Mouse (Mus musculus) embryonic facial prominence, embryonic 13.5 days (tissue): ENCODE data around the gene Ces1a. TPM values are rescaled to one million over a fixed set of nuclear protein-coding genes. Genes with fewer than 3 reads are reported as not detected.

Experiments
- ATAC-seq: fragments of 200-750 bp; cut with Nextera tagmentation; 2 replicates; pipeline ENCODE4 v1.8.0; 2017; ENCODE audit warnings: low read depth; ENCODE audit not compliant: insufficient number of reproducible peaks, insufficient read depth, low FRiP score, low TSS enrichment
- H3K27ac ChIP-seq: fragments of 300-500 bp; sonication (generic); 2 replicates; pipeline ENCODE4 v1.5.1; 2015; ENCODE audit warnings: moderate library complexity, mild to moderate bottlenecking, inconsistent platforms
- H3K27me3 ChIP-seq: fragments of 300-500 bp; sonication (generic); 2 replicates; pipeline ENCODE4 v1.6.1; 2015; ENCODE audit warnings: mild to moderate bottlenecking, inconsistent platforms
- H3K36me3 ChIP-seq: fragments of 300-500 bp; sonication (generic); 2 replicates; pipeline ENCODE4 v1.6.1; 2015; ENCODE audit warnings: mild to moderate bottlenecking, inconsistent platforms
- H3K4me1 ChIP-seq: fragments of 300-500 bp; sonication (generic); 2 replicates; pipeline ENCODE4 v1.6.1; 2015; ENCODE audit warnings: inconsistent platforms
- H3K4me2 ChIP-seq: fragments of 300-500 bp; sonication (generic); 2 replicates; pipeline ENCODE4 v1.6.1; 2015; ENCODE audit warnings: moderate library complexity, mild to moderate bottlenecking, inconsistent platforms
- H3K4me3 ChIP-seq: fragments of 300-500 bp; sonication (generic); 2 replicates; pipeline ENCODE4 v1.5.1; 2015; ENCODE audit warnings: mild to moderate bottlenecking, inconsistent platforms
- H3K9ac ChIP-seq: fragments of 300-500 bp; sonication (generic); 2 replicates; pipeline ENCODE4 v1.6.1; 2015; ENCODE audit warnings: mild to moderate bottlenecking, inconsistent platforms
- H3K9me3 ChIP-seq: fragments of 300-500 bp; sonication (generic); 2 replicates; pipeline ENCODE4 v1.6.1; 2016; ENCODE audit warnings: inconsistent platforms
- WGBS: fragments of 180-500 bp; shearing (Covaris S2); methylation state at CpG from one replicate; pipeline ENCODE4 v1.1.7; 2015; ENCODE audit warnings: mixed read lengths; 5-methylcytosine and 5-hydroxymethylcytosine counted together
- polyA plus RNA-seq: library from polyadenylated mRNA; unstranded; fragments of >200 nt; fragmentation: Nextera tagmentation; extraction: Ambion mirVana; gene quantifications from 2 replicates; pipeline ENCODE4 v1.2.1, GENCODE M21; 2015

The Ces1a gene
- polyA plus RNA-seq, 1 experiment from 2014 or later: 0.25 TPM

GRCm38 (mm10) chr8:93043083-93043482, 4.9 kb downstream of the Ces1a start:
- no peaks in the 10 kb centered on the region for H3K36me3 ChIP-seq
- no peak overlapping the region for H3K9ac ChIP-seq
- H3K27ac ChIP-seq: no peak overlapping the region
- no peaks in the 10 kb centered on the region for H3K27me3 ChIP-seq
- no peak for ATAC-seq
- peaks cover 2% of the 10 kb centered on the region; the same call in 1 of the 2 replicates for H3K4me1 ChIP-seq
- WGBS: 26% methylated on average over 1 of the region's 1 CpGs
- no peak overlapping the region for H3K4me2 ChIP-seq
- H3K4me3 ChIP-seq: no peak overlapping the region
- H3K9me3 ChIP-seq: no peaks in the 10 kb centered on the region

- Histone ChIP-seq H3K9me3 (no peaks in the 10 kb centered on the region), H3K27me3 (no peaks in the 10 kb centered on the region), H3K36me3 (no peaks in the 10 kb centered on the region), H3K4me3 (no peak overlapping the region), H3K9ac (no peak overlapping the region), H3K4me1 (no peaks in the 10 kb centered on the region), H3K4me2 (no peak overlapping the region), H3K27ac (no peak overlapping the region)
- WGBS: 77% methylated on average over 4 of the region's 4 CpGs
- ATAC-seq: no peak
These were observed 7.0 kb downstream of the Ces1a start for GRCm38 (mm10) chr8:93040776-93041567.

- H3K9me3 ChIP-seq: no peaks in the 10 kb centered on the region
- H3K4me2 ChIP-seq: no peak overlapping the region
- no peaks in the 10 kb centered on the region for H3K27me3 ChIP-seq
- H3K4me3 ChIP-seq: no peak overlapping the region
- H3K27ac ChIP-seq: no peak overlapping the region
- H3K4me1 ChIP-seq: no peaks in the 10 kb centered on the region
- WGBS: 70% methylated on average over 2 of the region's 2 CpGs
- no peak overlapping the region for H3K9ac ChIP-seq
- no peaks in the 10 kb centered on the region for H3K36me3 ChIP-seq
- no peak for ATAC-seq
These were observed 7.7 kb downstream of the Ces1a start for GRCm38 (mm10) chr8:93040256-93040655.

GRCm38 (mm10) chr8:93038831-93039230, 9.2 kb downstream of the Ces1a start:
- H3K27me3 ChIP-seq: no peaks in the 10 kb centered on the region
- H3K9ac ChIP-seq: no peak overlapping the region
- ATAC-seq: no peak
- no peak overlapping the region for H3K27ac ChIP-seq
- no peak overlapping the region for H3K4me3 ChIP-seq
- H3K4me2 ChIP-seq: no peak overlapping the region
- no peaks in the 10 kb centered on the region for H3K9me3 ChIP-seq
- 13% methylated on average over 2 of the region's 2 CpGs for WGBS
- H3K4me1 ChIP-seq: no peaks in the 10 kb centered on the region
- H3K36me3 ChIP-seq: no peaks in the 10 kb centered on the region

DNA sequence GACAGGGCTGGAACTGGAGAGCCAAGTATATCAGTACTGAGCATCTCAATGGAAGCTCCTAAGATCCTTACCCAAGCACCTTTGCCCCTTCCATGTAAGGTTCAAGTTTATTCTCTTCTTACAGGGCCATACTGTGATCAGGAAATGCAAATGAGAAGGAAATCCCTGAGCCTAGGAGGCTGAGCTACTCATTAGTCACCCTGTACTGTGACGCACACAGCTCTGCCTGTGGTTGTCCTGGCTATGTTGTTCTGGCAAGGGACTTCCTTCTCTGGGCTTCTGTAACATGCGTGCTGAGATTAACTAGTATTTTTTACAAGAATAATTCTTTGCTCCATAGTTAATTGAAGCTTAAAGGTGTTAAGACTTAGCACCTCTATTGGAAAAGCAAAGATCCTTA, 17.3 kb downstream of the Ces1a start:
- H3K27me3 ChIP-seq: no peaks in the 10 kb centered on the region
- no peak overlapping the region for H3K9ac ChIP-seq
- no peak for ATAC-seq
- 74% methylated on average over 2 of the region's 2 CpGs for WGBS
- H3K4me2 ChIP-seq: no peak overlapping the region
- H3K36me3 ChIP-seq: no peaks in the 10 kb centered on the region
- H3K27ac ChIP-seq: no peak overlapping the region
- H3K4me3 ChIP-seq: no peak overlapping the region
- H3K4me1 ChIP-seq: no peaks in the 10 kb centered on the region
- no peaks in the 10 kb centered on the region for H3K9me3 ChIP-seq

DNA sequence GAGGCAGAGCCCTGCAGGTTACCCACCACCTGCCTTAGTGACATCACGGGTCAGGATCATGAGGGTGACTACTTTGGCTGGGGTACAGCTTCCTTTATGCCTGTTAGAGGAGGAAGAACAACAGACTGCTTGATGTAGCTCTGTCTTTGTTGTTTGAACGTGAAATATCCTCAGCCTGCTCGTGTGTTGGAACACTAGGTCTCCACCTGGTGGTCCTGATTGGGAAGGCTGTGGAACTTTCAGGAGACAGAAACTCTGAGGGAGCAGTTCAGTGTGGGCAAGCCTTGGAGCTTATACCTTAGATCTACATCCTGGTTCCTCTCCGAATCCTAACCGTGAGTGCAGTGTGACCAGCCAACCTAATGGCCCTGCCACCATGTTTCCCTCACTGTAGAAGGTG, 26.3 kb downstream of the Ces1a start:
- Histone ChIP-seq H3K36me3 (no peaks in the 10 kb centered on the region), H3K27ac (no peak overlapping the region), H3K4me1 (no peaks in the 10 kb centered on the region), H3K9ac (no peak overlapping the region), H3K4me2 (no peak overlapping the region), H3K4me3 (no peak overlapping the region), H3K9me3 (no peaks in the 10 kb centered on the region), H3K27me3 (no peaks in the 10 kb centered on the region)
- 68% methylated on average over 5 of the region's 5 CpGs for WGBS
- ATAC-seq: no peak

DNA sequence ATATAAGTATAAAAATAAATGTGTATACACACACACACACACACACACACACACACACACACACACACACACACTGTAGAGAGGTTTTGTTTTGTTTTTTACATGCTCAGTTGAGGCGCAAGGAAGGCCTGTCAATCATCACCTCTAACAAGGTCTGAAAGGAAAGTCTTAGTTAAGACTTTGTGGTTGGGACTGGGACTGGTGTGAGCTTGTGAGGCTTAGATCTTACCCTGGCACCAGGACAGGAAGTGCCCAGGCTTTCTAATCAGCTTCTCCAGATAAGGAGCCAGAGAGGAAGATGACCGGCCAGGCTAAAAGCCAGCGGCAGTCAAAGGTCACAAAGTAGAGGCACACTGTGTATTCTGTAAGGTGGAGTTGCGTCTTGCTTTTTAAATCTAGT, 33.7 kb downstream of the Ces1a start:
- no peak overlapping the region for H3K27ac ChIP-seq
- WGBS: 66% methylated on average over 4 of the region's 4 CpGs
- no peaks in the 10 kb centered on the region for H3K9me3 ChIP-seq
- no peak overlapping the region for H3K9ac ChIP-seq
- H3K4me3 ChIP-seq: no peak overlapping the region
- no peaks in the 10 kb centered on the region for H3K36me3 ChIP-seq
- no peaks in the 10 kb centered on the region for H3K4me1 ChIP-seq
- no peak overlapping the region for H3K4me2 ChIP-seq
- H3K27me3 ChIP-seq: no peaks in the 10 kb centered on the region
- ATAC-seq: no peak

DNA sequence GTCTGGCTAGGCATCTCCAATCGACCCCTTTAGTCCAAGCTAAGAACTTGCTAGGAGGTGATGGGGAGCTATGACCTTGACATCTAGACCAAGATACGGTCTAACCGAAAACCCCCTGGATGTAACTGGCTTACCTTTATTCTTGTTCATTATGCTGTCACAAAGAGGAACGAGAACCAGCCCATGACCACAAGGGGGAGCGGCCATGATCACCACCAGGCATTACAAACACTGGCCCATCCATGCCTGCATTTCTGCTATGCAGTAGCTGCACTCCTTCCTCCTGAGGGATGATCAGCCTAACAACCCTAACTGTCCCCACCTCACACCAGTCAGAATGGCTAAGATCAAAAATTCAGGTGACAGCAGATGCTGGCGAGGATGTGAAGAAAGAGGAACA, 35.8 kb downstream of the Ces1a start:
- Histone ChIP-seq H3K36me3 (no peaks in the 10 kb centered on the region), H3K4me1 (no peaks in the 10 kb centered on the region), H3K9ac (no peak overlapping the region), H3K4me2 (no peak overlapping the region), H3K9me3 (no peaks in the 10 kb centered on the region), H3K27me3 (no peaks in the 10 kb centered on the region), H3K27ac (no peak overlapping the region), H3K4me3 (no peak overlapping the region)
- ATAC-seq: no peak
- WGBS: 79% methylated on average over 6 of the region's 6 CpGs

DNA sequence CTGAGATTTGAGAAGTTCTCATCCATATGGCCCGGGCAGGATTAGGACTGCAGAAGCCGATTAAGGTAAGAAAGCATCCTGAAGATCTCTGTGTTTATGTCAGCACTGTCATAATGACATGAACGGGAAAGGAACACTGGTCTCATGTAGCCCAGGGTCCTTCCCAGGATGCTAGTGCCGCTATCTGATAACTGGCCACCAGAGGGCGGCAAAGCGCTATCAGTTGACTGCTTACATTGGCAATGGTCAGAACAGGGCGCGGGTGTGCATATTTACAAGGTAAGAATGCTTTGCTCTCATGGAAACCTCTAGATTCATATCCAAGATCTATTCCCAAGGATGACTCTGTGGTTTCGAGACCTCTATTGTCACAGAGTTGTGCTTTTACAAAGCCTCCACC, 36.6 kb downstream of the Ces1a start:
- ATAC-seq: no peak
- H3K36me3 ChIP-seq: no peaks in the 10 kb centered on the region
- H3K27ac ChIP-seq: no peak overlapping the region
- H3K9ac ChIP-seq: no peak overlapping the region
- H3K4me1 ChIP-seq: no peaks in the 10 kb centered on the region
- WGBS: 7% methylated on average over 9 of the region's 9 CpGs
- no peak overlapping the region for H3K4me2 ChIP-seq
- H3K4me3 ChIP-seq: no peak overlapping the region
- no peaks in the 10 kb centered on the region for H3K27me3 ChIP-seq
- H3K9me3 ChIP-seq: no peaks in the 10 kb centered on the region

DNA sequence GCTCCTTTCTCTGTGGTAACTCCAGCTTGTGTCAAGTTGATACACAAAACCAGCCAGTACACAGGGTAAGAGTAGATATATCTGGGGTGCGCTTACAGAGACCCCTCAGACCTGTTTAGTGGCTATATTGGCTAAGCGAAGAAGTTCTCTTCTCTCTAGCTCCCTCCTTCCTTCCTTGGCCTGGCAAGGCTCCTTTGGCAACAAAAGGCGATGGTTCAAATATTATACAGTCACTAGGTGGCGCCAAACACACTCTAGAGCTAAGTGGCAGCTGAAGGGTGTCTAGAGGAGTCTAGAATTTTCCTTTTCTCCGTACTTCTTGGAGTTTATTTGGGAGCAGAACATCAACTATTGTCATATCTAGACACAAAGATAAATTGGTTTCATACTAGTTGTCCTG, 37.7 kb downstream of the Ces1a start:
- H3K4me2 ChIP-seq: no peak overlapping the region
- no peaks in the 10 kb centered on the region for H3K4me1 ChIP-seq
- no peaks in the 10 kb centered on the region for H3K27me3 ChIP-seq
- no peaks in the 10 kb centered on the region for H3K36me3 ChIP-seq
- WGBS: 26% methylated on average over 5 of the region's 5 CpGs
- no peak overlapping the region for H3K27ac ChIP-seq
- no peak overlapping the region for H3K4me3 ChIP-seq
- no peak overlapping the region for H3K9ac ChIP-seq
- no peaks in the 10 kb centered on the region for H3K9me3 ChIP-seq
- no peak for ATAC-seq

DNA sequence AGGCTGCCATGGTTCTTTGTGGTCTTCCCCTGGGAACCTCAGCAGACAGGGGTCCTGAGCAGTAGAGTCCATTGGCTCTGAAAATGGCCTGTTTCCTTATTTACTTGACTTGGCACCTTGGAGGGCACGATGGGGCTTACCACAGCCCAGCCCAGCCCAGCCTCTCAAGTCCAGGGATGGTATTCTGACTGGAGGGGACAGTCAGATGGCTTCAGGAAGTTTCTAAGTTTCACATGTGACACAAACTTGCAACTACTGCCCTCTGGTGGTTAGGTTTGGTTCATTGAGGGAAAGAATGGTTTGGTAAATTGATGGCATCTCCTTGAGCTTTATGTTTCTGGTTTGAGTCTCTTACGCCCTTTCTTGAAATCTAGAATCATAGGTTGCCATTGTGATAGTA, 49.4 kb downstream of the Ces1a start:
- no peak overlapping the region for H3K27ac ChIP-seq
- ATAC-seq: no peak
- no peak overlapping the region for H3K9ac ChIP-seq
- no peaks in the 10 kb centered on the region for H3K36me3 ChIP-seq
- no peaks in the 10 kb centered on the region for H3K4me1 ChIP-seq
- no peak overlapping the region for H3K4me2 ChIP-seq
- 0 out of 2 replicates have a peak, but pooled peaks cover 3% of the 10 kb centered on the region for H3K27me3 ChIP-seq
- no peaks in the 10 kb centered on the region for H3K9me3 ChIP-seq
- 40% methylated on average over 2 of the region's 2 CpGs for WGBS
- no peak overlapping the region for H3K4me3 ChIP-seq

GRCm38 (mm10) chr8:92996840-92997239, 51.2 kb downstream of the Ces1a start:
- Histone ChIP-seq H3K4me1 (no peaks in the 10 kb centered on the region), H3K9me3 (no peaks in the 10 kb centered on the region), H3K9ac (no peak overlapping the region), H3K27me3 (0 out of 2 replicates have a peak, but pooled peaks cover 3% of the 10 kb centered on the region), H3K4me2 (no peak overlapping the region), H3K36me3 (no peaks in the 10 kb centered on the region), H3K27ac (no peak overlapping the region), H3K4me3 (no peak overlapping the region)
- 31% methylated on average over 5 of the region's 5 CpGs for WGBS
- ATAC-seq: no peak
